Mouse (Mus musculus) retina, postnatal 7 days (tissue): ENCODE measurements around the gene Chst5.

ENCODE experiments used
- DNase-seq: peaks from one replicate; pipeline ENCODE4 v3.0.0-alpha.2; 2012; ENCODE audit warnings: low read depth, low spot score

Chst5 gene

GRCm38 (mm10) chr8:111929648-111930344, 19.5 kb upstream of the Chst5 start:
- DNase-seq, result no peak

- DNase-seq, result no peak
These were observed 14.7 kb upstream of the Chst5 start for GRCm38 (mm10) chr8:111924976-111925375.

GRCm38 (mm10) chr8:111923383-111923804, 13.1 kb upstream of the Chst5 start:
- DNase-seq, result no peak

GRCm38 (mm10) chr8:111920971-111921370, 10.7 kb upstream of the Chst5 start:
- no peak for DNase-seq

- no peak for DNase-seq
These were observed 9.4 kb upstream of the Chst5 start for GRCm38 (mm10) chr8:111919663-111920062.

GRCm38 (mm10) chr8:111912860-111913432, 2.7 kb upstream of the Chst5 start:
- no peak for DNase-seq

GRCm38 (mm10) chr8:111911572-111911971, 1.3 kb upstream of the Chst5 start:
- no peak for DNase-seq

GRCm38 (mm10) chr8:111905500-111906121, 4.6 kb downstream of the Chst5 start:
- no peak for DNase-seq

- no peak for DNase-seq
These were observed 8.2 kb downstream of the Chst5 start for GRCm38 (mm10) chr8:111902080-111902479.

GRCm38 (mm10) chr8:111898586-111898985, 11.7 kb downstream of the Chst5 start:
- DNase-seq, result no peak

- no peak for DNase-seq
These were observed 15.3 kb downstream of the Chst5 start for GRCm38 (mm10) chr8:111894955-111895354.

GRCm38 (mm10) chr8:111892615-111893014, 17.6 kb downstream of the Chst5 start:
- no peak for DNase-seq

GRCm38 (mm10) chr8:111891983-111892382, 18.3 kb downstream of the Chst5 start:
- no peak for DNase-seq

GRCm38 (mm10) chr8:111890911-111891303, 19.3 kb downstream of the Chst5 start:
- DNase-seq, result no peak

GRCm38 (mm10) chr8:111889931-111890910, 20.0 kb downstream of the Chst5 start:
- no peak for DNase-seq

GRCm38 (mm10) chr8:111888091-111888650, 22.1 kb downstream of the Chst5 start:
- no peak for DNase-seq

GRCm38 (mm10) chr8:111887479-111887878, 22.8 kb downstream of the Chst5 start:
- no peak for DNase-seq

- DNase-seq, result no peak
These were observed 26.6 kb downstream of the Chst5 start for GRCm38 (mm10) chr8:111883615-111884014.

GRCm38 (mm10) chr8:111881591-111881990, 28.7 kb downstream of the Chst5 start:
- peak; percentile 44 for DNase-seq

- no peak for DNase-seq
These were observed 32.5 kb downstream of the Chst5 start for GRCm38 (mm10) chr8:111877711-111878110.

GRCm38 (mm10) chr8:111876355-111876948, 33.8 kb downstream of the Chst5 start, which contains the start of gene Tmem170:
Gene Tmem170 (minus strand): TSS chr8:111876750.
- peak; percentile 99 for DNase-seq
